Mouse (Mus musculus): ENCODE results near the gene Mif4gd. TPM values are rescaled to one million over a fixed set of nuclear protein-coding genes. Genes with fewer than 3 reads are reported as not detected.
A peak's percentile ranks its signal among the peaks of the same experiment; 100 is the strongest.

Gene Mif4gd
- polyA plus RNA-seq, 1 experiment = 39.7 TPM

DNA sequence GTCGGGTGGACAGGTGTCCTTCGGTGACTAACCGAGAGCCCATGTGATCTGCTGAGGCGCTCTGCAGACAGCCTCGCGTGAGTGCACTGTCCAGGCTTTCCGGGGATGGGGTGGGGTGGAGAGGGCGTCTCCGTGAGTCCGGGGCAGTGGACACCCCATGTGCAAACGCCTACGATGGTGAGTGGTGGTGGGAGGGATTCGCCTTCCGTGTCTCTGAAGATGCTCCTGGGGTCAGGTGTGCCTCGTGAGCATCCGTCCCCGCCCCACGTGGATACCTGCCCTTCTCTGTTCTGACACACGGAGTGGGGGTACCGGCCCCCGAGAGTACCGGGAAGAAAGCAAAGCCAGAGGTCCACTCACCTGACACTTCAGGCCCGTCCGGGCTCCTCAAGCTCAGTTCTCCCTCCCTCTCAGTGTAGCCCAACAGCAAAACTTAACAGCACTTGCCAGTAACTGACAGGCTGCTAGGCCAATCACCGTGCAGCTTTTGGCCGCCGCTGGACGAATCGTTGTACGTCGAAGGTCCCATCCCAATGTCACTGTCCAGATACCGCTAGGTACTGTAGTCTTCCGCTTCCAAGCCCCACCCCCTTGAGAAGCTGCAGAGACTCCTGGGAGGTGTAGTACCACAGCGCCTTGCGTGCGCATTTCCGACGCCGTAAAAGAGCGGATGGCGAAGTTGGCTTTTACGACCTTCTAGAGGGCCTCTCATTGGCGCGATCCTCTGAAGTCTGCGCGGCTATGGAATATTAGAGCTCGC, 15.1 kb upstream of the Mif4gd start, which contains the start of gene Slc25a19:
Gene Slc25a19 (minus strand): TSS at position 591 of the 760 bp plus-strand sequence.
- Histone ChIP-seq H3K27ac (ENCODE audit: insufficient read depth, low read length) (no peak within 1 kb of the TSS), H3K4me3 (ENCODE audit: insufficient read depth, low read length) (peak within 1 kb of the TSS; percentile 61), H3K4me1 (ENCODE audit: control insufficient read depth, insufficient read depth, low read length) (peaks cover 1% of the 10 kb centered on the region; the same call in 1 of the 2 replicates)
- peak; percentile 77; the same call in 1 of the 2 replicates for TF ChIP-seq POLR2A (IDR thresholded peaks at IDR 0.05; ENCODE audit: extremely low read depth, insufficient read depth, low read length)
- no peak for TF ChIP-seq CTCF (IDR thresholded peaks at IDR 0.05; ENCODE audit: extremely low read depth, insufficient read depth, low read length)

DNA sequence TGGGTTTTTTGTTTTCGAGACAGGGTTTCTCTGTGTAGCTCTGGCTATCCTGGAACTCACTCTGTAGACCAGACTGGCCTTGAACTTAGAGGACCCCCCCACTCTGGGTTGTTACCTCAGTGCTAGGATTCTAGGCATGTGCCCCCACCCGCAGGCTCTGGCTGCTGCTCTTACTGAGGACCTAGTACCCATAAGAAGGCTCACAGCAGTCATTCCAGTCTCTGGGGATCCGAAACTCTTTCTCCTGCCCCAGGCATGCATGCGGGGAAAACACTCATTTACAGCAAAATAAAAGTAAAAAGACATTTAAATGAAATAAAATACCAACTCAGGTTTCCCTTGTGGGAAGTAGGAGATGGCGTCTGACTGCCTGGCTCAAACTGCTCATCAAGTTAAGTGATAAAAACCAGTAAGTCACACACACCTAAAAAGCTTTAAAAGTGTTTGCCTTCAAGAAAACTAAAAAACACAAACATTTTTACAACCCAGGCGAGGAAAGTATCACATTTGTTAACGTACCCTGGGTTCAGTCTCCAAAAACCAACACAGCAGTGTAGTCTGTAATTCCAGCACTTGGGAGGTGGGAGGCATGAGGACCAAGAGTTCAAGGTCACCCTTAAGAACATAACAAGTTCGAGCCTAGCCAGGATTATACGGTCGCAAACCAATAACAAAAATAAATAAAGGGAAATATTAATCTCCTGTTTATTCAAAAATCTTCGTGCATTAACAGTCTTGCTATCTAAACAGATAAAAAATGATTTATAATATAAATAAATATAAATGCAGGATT, 14.3 kb upstream of the Mif4gd start:
- H3K4me3 ChIP-seq (ENCODE audit: insufficient read depth, low read length) = peak overlapping the region; percentile 61
- peaks cover 1% of the 10 kb centered on the region; the same call in 1 of the 2 replicates for H3K4me1 ChIP-seq (ENCODE audit: control insufficient read depth, insufficient read depth, low read length)
- H3K27ac ChIP-seq (ENCODE audit: insufficient read depth, low read length) = no peak overlapping the region
- TF ChIP-seq POLR2A (IDR thresholded peaks at IDR 0.05; ENCODE audit: extremely low read depth, insufficient read depth, low read length) (no peak), CTCF (IDR thresholded peaks at IDR 0.05; ENCODE audit: extremely low read depth, insufficient read depth, low read length) (no peak)

DNA sequence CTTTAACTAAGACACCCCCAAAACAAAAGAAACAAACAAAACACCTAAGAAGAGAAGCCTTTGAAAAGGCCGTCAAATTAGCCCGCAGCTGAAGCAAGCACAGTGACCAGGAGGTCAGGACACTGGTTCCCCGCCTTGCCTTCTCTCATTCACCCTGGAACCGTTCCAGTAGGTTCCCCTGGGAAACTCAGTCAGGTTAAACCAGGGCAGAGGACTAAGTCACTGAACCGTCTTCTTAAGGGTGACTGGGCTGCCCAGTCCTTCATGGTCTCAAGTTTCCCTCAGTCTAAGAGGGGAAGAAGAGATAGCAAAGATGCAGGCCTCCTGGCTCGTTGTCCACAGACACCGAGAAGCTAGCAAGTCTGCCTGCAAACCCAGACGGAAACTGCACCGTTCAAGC, 13.1 kb upstream of the Mif4gd start:
- Histone ChIP-seq H3K4me3 (ENCODE audit: insufficient read depth, low read length) (no peak overlapping the region), H3K27ac (ENCODE audit: insufficient read depth, low read length) (no peak overlapping the region), H3K4me1 (ENCODE audit: control insufficient read depth, insufficient read depth, low read length) (peaks cover 1% of the 10 kb centered on the region; the same call in 1 of the 2 replicates)
- TF ChIP-seq CTCF (IDR thresholded peaks at IDR 0.05; ENCODE audit: extremely low read depth, insufficient read depth, low read length) (no peak), POLR2A (IDR thresholded peaks at IDR 0.05; ENCODE audit: extremely low read depth, insufficient read depth, low read length) (no peak)

DNA sequence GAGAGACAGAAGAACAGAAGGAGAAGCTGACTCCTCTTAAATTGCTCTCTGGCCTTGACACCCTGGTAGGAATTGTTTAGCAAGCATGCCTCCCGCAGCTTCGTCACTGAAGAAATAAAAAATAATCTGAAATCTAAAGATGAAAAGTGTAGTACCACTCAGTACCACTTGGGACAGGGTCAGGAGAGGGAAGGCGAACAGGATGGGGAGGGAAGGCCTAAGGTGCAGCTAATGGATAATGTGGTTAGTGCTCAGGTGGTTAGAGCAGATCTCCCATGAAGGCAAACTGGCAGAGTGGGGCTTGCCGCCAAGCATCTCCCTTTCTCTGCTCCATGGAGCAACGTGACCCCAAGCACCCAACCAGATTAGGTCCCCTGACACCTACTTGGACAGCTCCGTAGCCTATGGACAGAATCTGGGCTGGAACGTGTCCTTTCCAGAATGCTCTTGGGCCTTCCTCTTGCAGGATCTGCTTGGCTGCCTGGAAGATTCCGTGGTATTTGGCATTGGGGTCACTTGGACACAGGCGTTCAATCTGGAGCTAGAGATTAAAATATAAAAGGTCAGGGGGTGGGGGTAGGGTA, 10.8 kb upstream of the Mif4gd start:
- TF ChIP-seq CTCF (IDR thresholded peaks at IDR 0.05; ENCODE audit: extremely low read depth, insufficient read depth, low read length) (0 out of 2 replicates have a peak, but pooled peaks have one; percentile 17), POLR2A (IDR thresholded peaks at IDR 0.05; ENCODE audit: extremely low read depth, insufficient read depth, low read length) (no peak)
- no peak overlapping the region for H3K27ac ChIP-seq (ENCODE audit: insufficient read depth, low read length)

DNA sequence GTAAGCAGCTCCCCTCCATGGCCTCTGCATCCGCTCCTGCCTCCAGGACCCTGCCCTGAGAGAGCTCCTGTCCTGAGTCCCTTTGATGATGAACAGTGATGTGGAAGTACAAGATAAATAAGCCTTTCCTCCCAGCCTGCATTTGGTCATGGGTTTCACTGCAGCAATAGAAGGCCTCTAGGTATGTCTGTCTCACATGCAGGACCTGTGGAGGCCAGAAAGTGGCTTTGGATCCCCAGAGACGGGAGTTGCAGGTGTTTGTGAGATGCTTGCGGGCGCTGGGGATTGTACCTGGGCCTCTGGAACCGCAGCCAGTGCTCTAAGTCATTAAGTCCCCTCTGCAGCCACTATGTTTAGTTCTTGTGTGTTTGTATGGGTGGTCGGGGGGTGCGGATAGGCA, 7.2 kb upstream of the Mif4gd start:
- Histone ChIP-seq H3K4me1 (ENCODE audit: control insufficient read depth, insufficient read depth, low read length) (no peaks in the 10 kb centered on the region), H3K4me3 (ENCODE audit: insufficient read depth, low read length) (no peak overlapping the region), H3K27ac (ENCODE audit: insufficient read depth, low read length) (no peak overlapping the region)
- TF ChIP-seq POLR2A (IDR thresholded peaks at IDR 0.05; ENCODE audit: extremely low read depth, insufficient read depth, low read length) = no peak
- TF ChIP-seq CTCF (IDR thresholded peaks at IDR 0.05; ENCODE audit: extremely low read depth, insufficient read depth, low read length) = no peak

More for the DNA sequence above, 10.8 kb upstream of the Mif4gd start:
- H3K4me3 ChIP-seq (ENCODE audit: insufficient read depth, low read length) = no peak overlapping the region
- H3K4me1 ChIP-seq (ENCODE audit: control insufficient read depth, insufficient read depth, low read length) = peaks cover 1% of the 10 kb centered on the region; the same call in 1 of the 2 replicates

DNA sequence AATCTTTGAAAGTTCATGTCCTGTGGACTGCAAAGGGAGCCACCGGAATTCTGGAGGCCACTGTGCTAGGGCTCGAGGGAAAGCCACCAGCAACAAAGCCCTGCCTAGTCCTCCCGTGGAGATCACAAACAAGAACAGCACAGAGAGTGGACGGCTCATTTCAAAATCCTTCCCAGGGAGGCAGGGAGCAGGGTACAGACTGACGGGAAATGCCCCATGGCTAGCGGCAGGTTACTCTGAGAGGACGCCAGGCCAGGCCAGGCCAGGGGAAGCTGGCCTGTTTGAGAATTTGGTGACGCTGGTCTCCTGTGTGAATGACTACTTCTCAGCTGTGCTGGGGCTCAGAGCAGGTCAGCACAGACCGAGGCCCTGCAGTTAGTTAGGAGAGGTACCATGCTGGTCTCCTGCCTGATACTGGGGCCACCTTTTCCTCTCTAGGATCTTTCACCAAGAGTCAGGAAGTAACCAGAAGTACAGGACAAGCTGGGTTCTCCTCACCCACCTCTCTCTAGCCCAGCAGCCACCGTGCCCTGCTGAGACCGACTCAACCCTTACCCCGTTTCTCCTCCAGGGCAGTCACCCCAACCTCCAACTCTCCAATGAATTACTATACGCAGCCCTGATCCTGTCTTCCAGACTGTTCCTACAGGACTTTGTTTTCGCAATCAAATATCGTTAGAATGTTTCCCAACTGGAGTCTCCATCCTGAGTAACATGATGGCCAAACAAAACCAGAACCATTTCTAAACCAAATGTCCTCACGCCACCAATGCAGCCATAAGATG, 6.2 kb upstream of the Mif4gd start:
- Histone ChIP-seq H3K4me1 (ENCODE audit: control insufficient read depth, insufficient read depth, low read length) (no peaks in the 10 kb centered on the region), H3K4me3 (ENCODE audit: insufficient read depth, low read length) (no peak overlapping the region), H3K27ac (ENCODE audit: insufficient read depth, low read length) (no peak overlapping the region)
- no peak for TF ChIP-seq POLR2A (IDR thresholded peaks at IDR 0.05; ENCODE audit: extremely low read depth, insufficient read depth, low read length)
- TF ChIP-seq CTCF (IDR thresholded peaks at IDR 0.05; ENCODE audit: extremely low read depth, insufficient read depth, low read length) = no peak

DNA sequence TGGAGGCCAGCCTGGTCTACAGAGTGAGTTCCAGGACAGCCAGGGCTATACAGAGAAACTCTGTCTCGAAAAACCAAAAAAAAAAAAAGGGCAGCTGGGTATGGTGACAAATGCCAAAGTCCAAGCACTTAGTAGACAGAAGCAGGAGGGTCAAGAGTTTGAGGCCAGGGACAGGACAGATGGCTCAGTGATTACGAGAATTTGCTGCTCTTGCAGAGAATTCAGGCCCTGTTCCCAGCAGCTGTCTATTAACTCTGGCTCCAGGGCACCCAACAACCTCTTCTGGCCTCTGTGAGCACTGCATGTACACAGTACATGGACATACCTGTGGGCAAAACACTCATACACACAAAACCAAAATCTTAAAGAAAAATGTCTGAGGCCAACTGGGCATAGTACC, 5.2 kb upstream of the Mif4gd start:
- no peaks in the 10 kb centered on the region; the same call in 1 of the 2 replicates for H3K4me1 ChIP-seq (ENCODE audit: control insufficient read depth, insufficient read depth, low read length)
- TF ChIP-seq CTCF (IDR thresholded peaks at IDR 0.05; ENCODE audit: extremely low read depth, insufficient read depth, low read length) (no peak), POLR2A (IDR thresholded peaks at IDR 0.05; ENCODE audit: extremely low read depth, insufficient read depth, low read length) (no peak)
- H3K27ac ChIP-seq (ENCODE audit: insufficient read depth, low read length) = no peak overlapping the region
- H3K4me3 ChIP-seq (ENCODE audit: insufficient read depth, low read length) = no peak overlapping the region

DNA sequence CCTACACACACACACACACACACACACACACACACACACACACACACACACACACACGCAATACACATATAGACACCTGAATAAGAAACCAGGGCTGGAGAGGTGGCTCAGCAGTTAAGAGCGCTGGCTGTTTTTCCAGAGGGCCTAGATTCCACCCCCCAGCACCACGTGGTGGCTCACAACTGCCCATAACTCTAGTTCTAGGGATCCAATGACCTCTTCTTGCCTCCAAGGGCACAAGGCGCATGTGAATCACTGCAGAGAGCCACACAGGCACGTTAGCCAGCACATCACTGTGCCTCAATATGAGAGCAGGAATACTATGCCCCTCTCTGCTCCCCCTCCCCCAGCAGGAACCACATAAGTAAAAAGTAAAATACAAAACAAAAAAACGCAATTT, 4.1 kb upstream of the Mif4gd start:
- TF ChIP-seq POLR2A (IDR thresholded peaks at IDR 0.05; ENCODE audit: extremely low read depth, insufficient read depth, low read length) (no peak), CTCF (IDR thresholded peaks at IDR 0.05; ENCODE audit: extremely low read depth, insufficient read depth, low read length) (no peak)
- Histone ChIP-seq H3K4me3 (ENCODE audit: insufficient read depth, low read length) (no peak overlapping the region), H3K27ac (ENCODE audit: insufficient read depth, low read length) (no peak overlapping the region), H3K4me1 (ENCODE audit: control insufficient read depth, insufficient read depth, low read length) (no peaks in the 10 kb centered on the region; the same call in 1 of the 2 replicates)

DNA sequence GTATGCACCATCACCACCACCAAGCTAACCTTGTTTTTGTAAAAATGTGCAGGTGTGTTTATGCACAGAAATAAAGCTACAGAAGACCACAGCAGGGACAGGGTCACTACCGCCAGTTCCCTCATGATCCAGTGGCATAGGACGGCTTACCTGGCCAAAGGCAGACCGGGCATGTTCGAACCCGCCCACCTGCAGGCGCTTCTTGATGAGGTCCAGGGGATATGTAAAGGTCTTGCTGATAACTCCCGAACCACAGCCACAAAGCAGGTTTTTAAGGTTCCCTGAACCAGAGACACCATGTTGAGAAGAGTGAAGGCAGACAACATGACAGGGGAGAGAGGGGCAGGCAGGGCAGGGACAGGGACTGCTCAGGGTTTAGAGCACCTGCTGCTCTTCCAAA, 3.6 kb upstream of the Mif4gd start:
- TF ChIP-seq CTCF (IDR thresholded peaks at IDR 0.05; ENCODE audit: extremely low read depth, insufficient read depth, low read length) = no peak
- TF ChIP-seq POLR2A (IDR thresholded peaks at IDR 0.05; ENCODE audit: extremely low read depth, insufficient read depth, low read length) = no peak
- no peak overlapping the region for H3K27ac ChIP-seq (ENCODE audit: insufficient read depth, low read length)
- H3K4me1 ChIP-seq (ENCODE audit: control insufficient read depth, insufficient read depth, low read length) = no peaks in the 10 kb centered on the region; the same call in 1 of the 2 replicates
- H3K4me3 ChIP-seq (ENCODE audit: insufficient read depth, low read length) = no peak overlapping the region

Data from cortical plate, adult 2 months (tissue).